Mouse (Mus musculus): ENCODE data around the gene Azgp1.

DNA sequence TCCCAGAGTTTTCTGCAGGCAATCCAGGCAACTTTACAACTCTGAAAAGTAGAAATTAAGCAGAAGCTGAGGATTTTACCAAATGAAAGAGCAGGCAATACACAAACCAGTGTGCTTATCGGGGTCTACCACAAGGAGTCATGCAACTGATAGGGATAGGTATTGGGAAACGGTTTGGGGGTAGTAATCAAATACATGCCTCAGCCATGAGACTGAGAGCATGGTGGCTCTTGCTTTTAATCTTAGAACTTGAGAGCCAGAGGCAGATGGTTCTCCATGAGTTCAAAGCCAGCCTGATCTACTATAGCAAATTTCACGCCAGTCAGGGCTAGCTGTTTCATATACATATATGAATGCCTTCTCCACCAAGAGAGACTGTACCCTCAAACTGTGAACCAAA, 24.9 kb upstream of the Azgp1 start:
- no peak for TF ChIP-seq POLR2A (IDR thresholded peaks at IDR 0.05; ENCODE audit: control insufficient read depth, low read depth, low read length)
- no peak for TF ChIP-seq CTCF (IDR thresholded peaks at IDR 0.05; ENCODE audit: control insufficient read depth, insufficient read depth, insufficient replicate concordance, low read depth, low read length)

Data from testis, adult 2 months (tissue).